In genomic region chr5:76026805-76027204, GRCm38 (mm10) we compare ENCODE assay signal across 8 mouse cellular contexts.
"Had no signal": no experiment of that assay in that cellular context is flagged by ENCODE, and none has a peak within 500 bp of the region (broad histone marks: within the 10 kb centered on the region; RNA-seq: fewer than 3 reads in every experiment).

No protein-coding gene starts in this region.

- H3K27me3 ChIP-seq: limb, embryonic 12.5 days; midbrain, embryonic 12.5 days; neural tube, embryonic 13.5 days; stomach, embryonic 15.5 days had no signal

- H3K4me1 ChIP-seq: liver, embryonic 15.5 days; neural tube, embryonic 13.5 days had no signal

- ATAC-seq: midbrain, embryonic 16.5 days had no signal

- H3K27ac ChIP-seq: layer of hippocampus, adult 2 months; limb, embryonic 12.5 days; liver, embryonic 15.5 days; macrophage; midbrain, embryonic 12.5 days; neural tube, embryonic 13.5 days; stomach, embryonic 15.5 days had no signal

- H3K9ac ChIP-seq: limb, embryonic 12.5 days; liver, embryonic 15.5 days; midbrain, embryonic 12.5 days; neural tube, embryonic 13.5 days; stomach, embryonic 15.5 days had no signal

- H3K4me2 ChIP-seq: limb, embryonic 12.5 days; liver, embryonic 15.5 days; midbrain, embryonic 12.5 days; neural tube, embryonic 13.5 days; stomach, embryonic 15.5 days had no signal

- H3K36me3 ChIP-seq: limb, embryonic 12.5 days; liver, embryonic 15.5 days; midbrain, embryonic 12.5 days; neural tube, embryonic 13.5 days; stomach, embryonic 15.5 days had no signal

- H3K4me3 ChIP-seq: layer of hippocampus, adult 2 months; limb, embryonic 12.5 days; liver, embryonic 15.5 days; midbrain, embryonic 12.5 days; neural tube, embryonic 13.5 days; stomach, embryonic 15.5 days had no signal

- H3K9me3 ChIP-seq: limb, embryonic 12.5 days; liver, embryonic 15.5 days; midbrain, embryonic 12.5 days; neural tube, embryonic 13.5 days; stomach, embryonic 15.5 days had no signal
